Mouse (Mus musculus) ovary, postnatal 14 days (tissue): ENCODE measurements around the gene Gm49396.

Experiments
- DNase-seq: peaks from one replicate; pipeline ENCODE4 v3.0.0; 2022; ENCODE audit warnings: low spot score

Gene Gm49396

DNA sequence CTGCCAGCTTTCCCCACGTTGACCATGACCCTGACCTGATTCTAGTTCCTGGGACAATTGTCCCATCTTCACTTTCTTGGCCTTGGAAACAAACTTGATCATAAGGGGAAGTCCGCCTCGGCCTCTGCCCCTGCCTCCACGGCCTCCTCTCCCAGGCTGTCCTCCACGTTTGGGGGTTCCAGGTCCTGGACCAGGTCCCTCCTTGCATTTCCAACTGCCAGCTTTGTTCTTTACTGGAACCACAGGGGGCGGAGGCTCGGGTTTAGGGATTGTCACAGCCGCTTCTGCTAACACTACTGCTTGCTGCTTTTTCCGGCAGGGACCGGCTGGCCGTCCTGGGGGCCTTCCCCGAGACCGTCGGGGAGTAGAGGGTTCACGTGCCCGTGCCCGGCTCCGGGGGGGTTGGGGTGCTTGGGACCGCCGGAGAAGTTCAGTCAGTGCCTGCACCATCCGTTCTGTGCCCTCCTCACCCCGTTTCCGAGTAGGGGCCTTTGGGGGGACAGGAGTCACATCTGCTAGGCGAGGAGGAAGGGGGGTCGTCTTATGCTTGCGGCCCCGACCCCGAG is 23.4 kb downstream of the Gm49396 start:
- DNase-seq: no peak

DNA sequence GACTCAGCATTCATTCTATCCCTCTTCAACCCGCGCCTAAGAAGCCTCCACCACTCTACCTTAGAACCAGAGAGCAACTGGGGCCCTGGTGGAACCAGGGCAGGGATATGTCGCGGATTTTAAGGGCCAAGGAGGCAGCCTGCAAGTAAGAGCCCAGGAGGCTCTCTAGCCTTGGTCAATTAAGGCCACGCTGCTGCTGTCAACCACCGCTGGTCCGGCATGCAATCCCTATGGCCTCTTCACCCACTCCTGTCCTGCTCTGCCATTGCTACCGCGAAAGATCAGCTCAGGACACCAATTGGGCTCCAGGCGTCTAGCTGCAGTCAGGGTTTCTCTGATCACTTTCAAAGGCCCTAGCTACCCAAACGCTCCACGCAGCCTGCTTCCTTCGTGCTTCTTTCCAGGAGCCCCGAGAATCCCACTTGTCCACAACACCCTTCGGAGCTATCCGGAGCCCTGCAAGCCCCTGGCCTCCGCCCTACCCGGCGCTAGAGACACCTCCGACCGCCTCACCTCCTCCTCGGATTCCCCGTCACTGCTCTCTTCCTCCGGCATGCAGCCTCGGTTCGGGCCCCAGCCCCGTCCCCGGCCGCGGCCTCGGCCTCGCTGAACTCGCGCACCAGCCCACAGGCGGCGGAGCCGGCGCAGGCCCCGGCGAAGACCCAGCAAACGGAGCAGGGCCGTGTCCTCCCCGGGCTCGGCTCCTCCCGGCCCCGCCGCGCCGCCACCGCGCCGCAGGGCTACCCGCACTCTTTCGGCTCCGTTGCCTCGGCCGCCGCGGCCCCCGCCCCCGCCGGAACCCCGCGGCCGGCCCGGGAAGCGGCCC is 24.9 kb downstream of the Gm49396 start:
- DNase-seq: peak; percentile 48

DNA sequence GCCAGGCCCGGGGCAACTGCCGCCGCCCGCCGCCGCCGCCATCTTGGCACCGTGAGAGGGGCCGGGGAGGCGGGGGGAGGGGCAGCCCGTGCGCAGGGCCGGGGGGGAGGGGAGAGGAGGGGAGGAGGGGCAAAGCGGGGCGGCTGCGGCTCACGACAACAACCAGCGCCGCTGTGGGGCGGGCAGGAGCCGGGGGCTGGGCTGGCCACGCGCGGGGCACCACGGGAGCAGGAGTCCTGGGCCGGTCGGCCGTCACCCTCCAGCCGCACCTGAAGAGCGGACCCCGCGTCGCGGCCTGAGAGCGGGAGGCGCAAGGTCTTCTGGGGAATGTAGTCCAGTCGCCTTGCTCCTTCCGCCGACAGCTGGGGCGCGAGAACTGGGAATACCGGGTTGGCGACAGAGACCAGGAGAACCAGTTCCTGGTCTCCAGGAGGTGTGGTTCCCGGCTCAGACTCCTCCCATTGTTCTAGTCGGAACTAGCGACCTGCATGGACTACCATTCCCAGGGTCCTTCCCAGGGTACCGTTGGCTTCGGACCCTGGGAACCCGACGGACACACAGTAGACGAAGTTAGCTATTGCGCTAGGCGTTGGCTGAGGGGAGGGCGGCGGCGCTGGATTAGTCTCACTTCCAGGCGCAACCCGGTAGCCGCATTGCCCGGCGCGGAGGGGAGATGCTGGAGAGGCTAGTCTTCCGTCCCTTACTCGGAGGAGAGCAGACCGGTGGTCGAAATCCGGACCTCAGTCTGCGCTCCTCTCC is 25.7 kb downstream of the Gm49396 start, which contains the start of gene Kmt2b:
Gene Kmt2b (minus strand): TSS at position 51 of the 759 bp plus-strand sequence.
- DNase-seq: peak; percentile 86

GRCm38 (mm10) chr7:30589435-30590301 is 26.5 kb downstream of the Gm49396 start:
- peak; percentile 81 for DNase-seq

- no peak for DNase-seq
Measured at GRCm38 (mm10) chr7:30590927-30591604, 27.9 kb downstream of the Gm49396 start.

DNA sequence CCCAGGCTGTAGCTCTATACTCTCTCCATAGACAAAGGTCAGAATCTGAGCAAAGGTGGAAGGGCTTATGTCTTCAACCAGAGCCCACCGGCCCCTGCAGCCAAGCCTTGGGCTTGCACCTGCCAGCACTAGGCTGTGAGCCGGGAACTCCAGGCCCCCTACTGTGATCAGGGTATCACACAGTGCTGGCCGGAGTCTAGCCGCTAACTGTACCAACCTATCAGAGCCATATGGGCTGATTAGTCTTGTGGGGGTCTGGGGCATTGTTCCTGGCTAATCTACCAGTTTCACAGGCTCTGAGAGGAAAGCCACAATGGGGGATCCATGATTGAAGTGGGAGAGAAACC is 28.4 kb downstream of the Gm49396 start:
- DNase-seq: no peak

- no peak for DNase-seq
Measured at GRCm38 (mm10) chr7:30592772-30593423, 29.8 kb downstream of the Gm49396 start.

DNA sequence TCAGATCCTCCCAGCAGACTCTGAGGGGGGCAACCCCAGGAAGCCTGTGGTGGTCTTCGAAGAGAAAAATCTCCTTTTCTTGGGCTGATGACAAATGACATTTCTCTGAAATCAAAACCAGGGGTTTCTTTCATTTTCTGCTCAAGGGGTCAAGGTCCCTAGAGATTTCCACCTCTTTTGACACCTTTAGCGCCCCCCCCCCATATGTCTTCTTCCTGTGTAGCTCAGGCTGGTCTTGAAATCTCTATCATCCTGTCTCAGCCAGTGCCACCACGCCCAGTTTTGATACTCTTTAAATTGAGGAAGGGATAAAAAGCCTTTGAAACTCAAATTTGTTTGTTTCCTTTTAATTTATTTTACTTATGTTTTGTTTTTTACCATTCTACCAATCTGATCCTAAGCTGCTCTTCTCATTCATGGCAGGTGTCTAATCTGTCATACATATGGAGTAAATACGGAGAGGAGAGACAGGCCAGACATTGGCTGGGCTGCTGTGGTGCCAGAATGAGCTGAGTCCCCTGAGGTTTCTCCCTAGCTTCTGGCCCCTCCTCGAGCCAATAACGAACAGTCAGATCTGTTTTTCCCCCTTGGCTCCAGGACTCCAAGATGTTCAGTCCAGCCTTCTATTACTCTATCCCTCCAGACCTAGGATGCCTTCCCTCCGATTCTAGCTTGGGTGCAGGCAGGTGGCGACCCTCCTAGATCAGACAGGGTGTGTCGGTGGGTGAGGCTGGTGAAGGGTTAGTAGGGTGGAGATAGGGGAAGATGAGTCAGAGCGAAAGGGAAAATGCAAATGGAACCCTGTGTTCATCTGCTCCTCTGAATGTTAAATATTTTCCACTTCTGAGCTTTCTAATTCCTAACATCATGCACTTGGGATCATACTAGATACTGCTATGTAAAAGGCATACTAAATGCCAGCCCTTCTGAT is 30.7 kb downstream of the Gm49396 start:
- DNase-seq: no peak

DNA sequence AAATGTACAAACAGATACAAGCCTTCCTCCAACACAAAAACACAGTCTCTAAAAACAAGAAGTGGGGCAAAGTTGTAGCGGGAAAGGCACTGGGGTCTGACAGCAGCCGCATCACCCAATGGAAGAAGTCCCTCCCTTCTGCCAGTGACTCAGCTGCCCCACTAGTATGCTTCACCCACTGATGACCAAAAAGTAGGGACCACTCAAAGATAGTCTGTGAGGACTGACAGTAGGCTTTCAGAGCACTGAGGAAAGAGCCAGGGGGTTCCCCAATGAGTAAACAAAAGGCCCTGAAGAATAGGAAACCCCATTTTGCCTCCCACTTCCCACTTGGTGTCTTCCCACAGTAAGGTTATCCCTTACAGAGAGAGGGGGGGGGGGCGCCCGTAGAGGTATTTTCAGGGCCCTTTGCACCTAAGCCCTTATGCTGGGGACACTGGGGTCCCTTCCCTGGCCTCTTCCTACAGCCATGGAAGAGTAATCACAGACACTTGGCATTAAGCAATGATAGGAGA is 31.4 kb downstream of the Gm49396 start:
- no peak for DNase-seq

GRCm38 (mm10) chr7:30596093-30596492 is 32.9 kb downstream of the Gm49396 start:
- no peak for DNase-seq

- no peak for DNase-seq
Measured at GRCm38 (mm10) chr7:30596811-30597210, 33.7 kb downstream of the Gm49396 start.

- no peak for DNase-seq
Measured at GRCm38 (mm10) chr7:30598786-30599185, 35.6 kb downstream of the Gm49396 start, which contains the start of gene Zbtb32. TSS of gene Zbtb32 (minus strand) at chr7:30598909.

DNA sequence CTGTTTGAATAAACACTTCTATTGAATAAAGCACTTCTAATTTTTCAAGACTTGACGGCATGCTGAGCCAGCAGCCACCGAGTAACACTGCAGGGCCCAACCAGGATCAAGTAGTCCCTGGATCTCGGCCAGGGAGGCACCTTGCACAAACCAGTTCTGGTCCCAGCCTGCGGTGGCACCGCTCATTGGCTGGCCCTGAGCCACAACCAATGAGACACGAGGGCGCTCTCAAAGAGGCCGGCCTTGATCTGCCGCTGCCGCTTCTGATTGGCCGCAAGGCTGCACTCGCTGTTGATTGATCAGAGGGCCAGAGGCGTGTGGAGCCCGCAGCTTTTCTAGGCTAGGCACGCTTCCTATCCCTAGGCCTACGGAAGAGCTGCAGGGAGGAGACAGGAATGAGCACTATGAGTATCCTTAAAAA is 36.8 kb downstream of the Gm49396 start:
- peak; percentile 80 for DNase-seq

DNA sequence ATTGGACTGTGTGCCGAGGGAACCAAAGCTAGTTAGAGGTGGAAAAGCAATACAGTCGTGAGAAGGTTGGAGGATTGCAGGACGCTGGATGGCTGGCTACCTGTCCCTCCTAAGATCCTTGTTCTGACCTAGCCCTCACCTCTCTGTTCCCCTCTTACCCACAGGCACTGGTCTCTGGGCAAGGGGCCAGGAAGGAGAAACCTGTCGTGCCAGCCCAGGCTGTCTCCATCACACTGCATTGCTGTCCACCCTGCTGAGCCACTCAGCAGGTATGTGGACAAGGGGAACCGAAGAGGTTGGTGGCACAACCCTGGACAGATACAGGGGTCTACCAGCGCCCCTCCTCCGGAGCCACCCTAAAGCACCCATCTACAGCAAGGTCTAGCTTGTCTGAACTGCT is 37.5 kb downstream of the Gm49396 start:
- no peak for DNase-seq

GRCm38 (mm10) chr7:30602583-30602982 is 39.4 kb downstream of the Gm49396 start:
- no peak for DNase-seq

DNA sequence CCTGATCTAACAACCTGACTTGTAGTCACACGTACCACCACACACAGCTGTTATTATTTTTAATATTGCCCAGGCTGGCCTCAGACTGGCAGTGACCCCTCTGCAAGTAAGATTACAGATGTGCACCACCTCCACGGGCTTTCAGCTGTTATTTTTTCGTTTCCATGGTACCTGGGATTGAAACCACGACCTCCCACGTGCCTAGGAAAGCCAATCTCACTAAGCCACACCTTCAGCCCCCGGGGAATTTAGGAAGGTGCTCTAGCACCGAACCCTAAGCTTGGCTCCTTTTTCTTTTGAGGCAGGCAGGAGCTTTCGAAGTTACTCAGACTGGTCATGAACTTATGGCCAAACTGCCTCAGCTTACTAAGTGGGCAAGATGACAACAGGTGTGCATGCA is 41.3 kb downstream of the Gm49396 start:
- DNase-seq: no peak

GRCm38 (mm10) chr7:30604944-30605343 is 41.8 kb downstream of the Gm49396 start:
- no peak for DNase-seq

- no peak for DNase-seq
Measured at GRCm38 (mm10) chr7:30607706-30608309, 44.7 kb downstream of the Gm49396 start.

GRCm38 (mm10) chr7:30608476-30608875 is 45.3 kb downstream of the Gm49396 start:
- no peak for DNase-seq
